Mouse (Mus musculus) erythroblast, embryonic 14.5 days (primary cell): ENCODE measurements around the gene Mtmr11.

Experiments used
- GATA1 ChIP-seq: IDR thresholded peaks from 2 replicates; pipeline ENCODE4 v1.6.1; 2012; ENCODE audit warnings: low read length, inconsistent platforms, mixed read lengths
- TAL1 ChIP-seq: IDR thresholded peaks from 3 replicates; pipeline ENCODE4 v1.6.1; 2012; ENCODE audit warnings: low read length, inconsistent platforms, mixed read lengths

DNA sequence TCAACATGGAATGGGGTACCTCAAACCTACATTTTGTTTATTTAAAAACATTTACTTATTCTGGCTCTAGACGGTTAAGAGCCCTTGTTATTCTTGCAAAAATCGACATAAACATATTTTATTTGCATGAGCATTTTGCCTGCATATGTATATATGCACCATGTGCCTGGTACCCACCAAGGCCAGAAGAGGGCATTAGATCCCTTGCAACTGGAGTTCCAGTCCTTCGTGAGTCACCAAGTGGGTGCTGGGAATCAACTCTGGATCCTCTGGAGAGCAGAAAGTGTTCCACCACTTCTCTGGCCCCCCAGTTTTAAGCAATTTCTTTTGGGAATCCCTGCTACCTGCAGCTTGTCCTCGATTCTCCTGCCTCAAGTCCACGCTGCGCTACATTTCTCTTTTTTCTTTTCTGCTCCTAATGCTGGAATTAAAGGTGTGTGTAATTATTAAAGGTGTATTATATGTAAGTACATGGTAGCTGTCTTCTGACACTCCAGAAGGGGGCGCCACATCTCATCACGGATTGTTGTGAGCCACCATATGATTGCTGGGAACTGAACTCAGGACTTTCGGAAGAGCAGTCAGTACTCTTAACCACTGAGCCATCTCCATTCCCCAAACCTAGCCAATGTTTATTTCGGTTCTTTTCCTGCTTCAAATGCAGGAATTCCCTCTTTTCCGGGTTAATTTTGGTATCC is 34.0 kb downstream of the Mtmr11 start:
- TF ChIP-seq TAL1 (no peak), GATA1 (no peak)
